Mouse (Mus musculus): ENCODE data around the gene Pkn1.

DNA sequence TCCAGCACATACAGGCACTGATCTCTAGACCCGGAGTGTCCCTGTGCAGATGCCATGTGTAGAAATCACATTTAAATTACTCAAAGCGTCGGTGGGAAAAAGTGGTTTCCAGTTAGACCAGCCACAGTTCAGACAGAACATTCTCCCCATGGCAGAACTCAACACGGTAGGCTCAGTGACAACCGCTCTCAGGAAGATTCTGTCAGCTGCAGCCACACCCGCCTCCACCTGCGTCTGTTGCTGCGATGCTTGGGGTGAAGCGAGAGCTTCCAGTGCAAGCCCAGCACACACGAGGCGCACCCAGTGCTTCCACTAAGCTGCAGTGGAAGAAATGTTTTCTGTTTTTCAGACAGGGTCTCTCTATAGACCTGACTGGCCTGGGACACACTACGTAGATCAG lies 19.1 kb downstream of the Pkn1 start:
- no peak for TF ChIP-seq POLR2A (IDR thresholded peaks at IDR 0.05; ENCODE audit: insufficient read depth, low read depth, low read length)
- no peak for TF ChIP-seq CTCF (IDR thresholded peaks at IDR 0.05; ENCODE audit: insufficient read depth, low read depth, low read length)
